Mouse (Mus musculus) ES-E14 (cell line): Measurements from ENCODE around the gene Cfap45. TPM values are rescaled to one million over a fixed set of nuclear protein-coding genes. Genes with fewer than 3 reads are reported as not detected.

Source experiments
- DNase-seq: peaks from one replicate; pipeline ENCODE4 v3.0.0-alpha.2; 2013; ENCODE audit warnings: low read depth, low spot score
- H3K27ac ChIP-seq: 2 replicates; pipeline ENCODE4 v1.5.1; 2012; ENCODE audit warnings: low read depth, mild to moderate bottlenecking, low read length, moderate library complexity, mixed read lengths; ENCODE audit not compliant: poor library complexity, insufficient read depth, severe bottlenecking
- H3K36me3 ChIP-seq: 2 replicates; pipeline ENCODE4 v1.6.1; 2012; ENCODE audit warnings: mild to moderate bottlenecking, low read length, moderate library complexity, mixed read lengths; ENCODE audit not compliant: control insufficient read depth, poor library complexity, insufficient read depth, severe bottlenecking
- H3K4me1 ChIP-seq, 2 experiments: fragments of 150-350 bp in 1 of 2; sonication (generic) in 1 of 2; 2 replicates each; pipeline ENCODE4 v1.6.1; 2012; ENCODE audit warnings: low read length in 2 of 2, mild to moderate bottlenecking in 1 of 2, mixed read lengths in 1 of 2; ENCODE audit not compliant: control insufficient read depth in 2 of 2, insufficient read depth in 2 of 2, poor library complexity in 1 of 2
- H3K4me3 ChIP-seq, 2 experiments: fragments of 150-350 bp in 1 of 2; sonication (generic) in 1 of 2; 2 replicates each; pipeline ENCODE4 v1.5.1; 2012; ENCODE audit warnings: low read length in 2 of 2, low read depth in 1 of 2, mild to moderate bottlenecking in 1 of 2, mixed read lengths in 1 of 2; ENCODE audit not compliant: insufficient read depth in 1 of 2, poor library complexity in 1 of 2, severe bottlenecking in 1 of 2
- H3K9ac ChIP-seq: 2 replicates; pipeline ENCODE4 v1.6.1; 2012; ENCODE audit warnings: low read depth, mild to moderate bottlenecking, low read length, mixed read lengths; ENCODE audit not compliant: poor library complexity, insufficient read depth, severe bottlenecking
- H3K9me3 ChIP-seq: fragments of 150-350 bp; sonication (generic); 2 replicates; pipeline ENCODE4 v1.6.1; 2012; ENCODE audit warnings: low read depth, mild to moderate bottlenecking, low read length; ENCODE audit not compliant: control insufficient read depth, insufficient read depth
- CHD2 ChIP-seq: IDR thresholded peaks from 2 replicates; pipeline ENCODE4 v1.6.1; 2014; ENCODE audit warnings: mild to moderate bottlenecking, low read depth, low read length, inconsistent platforms
- HCFC1 ChIP-seq: IDR thresholded peaks from 2 replicates; pipeline ENCODE4 v1.6.1; 2012; ENCODE audit warnings: low read length, inconsistent platforms, borderline replicate concordance; ENCODE audit not compliant: insufficient read depth
- MAFK ChIP-seq: IDR thresholded peaks from 2 replicates; pipeline ENCODE4 v1.6.1; 2014; ENCODE audit warnings: mild to moderate bottlenecking, low read depth, low read length, inconsistent platforms; ENCODE audit not compliant: insufficient read depth
- ZC3H11A ChIP-seq: IDR thresholded peaks from 2 replicates; pipeline ENCODE4 v1.6.1; 2012; ENCODE audit warnings: low read depth, mild to moderate bottlenecking, inconsistent platforms, low read length, borderline replicate concordance
- ZNF384 ChIP-seq: IDR thresholded peaks from 2 replicates; pipeline ENCODE4 v1.6.1; 2012; ENCODE audit warnings: low read depth, low read length, inconsistent platforms
- in situ Hi-C, 2 experiments: fragments of 600-800 bp; cut with MboI; formaldehyde crosslinking; loops; one replicate each; pipeline ENCODE4 v1.15.1; 2025; ENCODE audit warnings: low sequenced_read_pairs in 2 of 2, inconsistent platforms in 1 of 2; ENCODE audit not compliant: unreplicated experiment in 2 of 2
- total RNA-seq: library from RNA; depleted of rRNA; stranded (reverse); fragments of 300-350 nt; gene quantifications from 2 replicates; pipeline ENCODE4 v1.2.3, GENCODE M21; 2012

Gene Cfap45
- total RNA-seq, 1 experiment = 0.67 TPM

DNA sequence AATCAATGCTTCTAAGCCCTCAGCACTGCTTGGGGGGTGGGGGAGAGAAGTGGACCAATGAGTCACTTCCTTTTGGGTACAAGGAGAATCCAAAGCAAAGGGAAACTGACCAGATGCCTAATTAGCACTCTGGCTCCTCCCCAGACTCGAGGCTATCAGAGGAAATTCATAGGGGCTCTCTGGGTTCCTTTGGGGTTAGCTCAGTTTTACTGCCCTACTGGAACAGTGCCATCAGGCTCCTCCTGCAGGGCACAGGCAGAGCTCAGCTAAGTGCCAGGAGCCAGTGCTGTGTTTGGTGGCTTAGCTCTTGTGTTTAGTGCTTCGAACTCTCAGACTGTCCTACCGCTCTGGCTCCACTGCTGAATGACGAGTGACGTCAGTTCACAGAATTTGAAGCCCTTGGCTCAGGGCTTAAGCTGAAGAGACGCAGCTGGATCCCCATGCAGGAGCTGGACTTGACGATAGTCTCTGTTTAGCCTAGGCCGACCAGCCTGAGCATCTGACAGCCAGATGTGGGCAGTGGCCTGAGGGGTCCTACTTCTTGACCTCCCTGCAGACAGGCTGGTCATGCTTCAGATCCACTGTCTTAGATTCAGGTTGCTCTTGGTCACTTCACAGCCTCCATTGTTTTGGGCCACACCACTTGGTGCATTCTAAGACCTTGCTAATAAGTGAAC is 10.1 kb downstream of the Cfap45 start:
- H3K36me3 ChIP-seq = no peaks in the 10 kb centered on the region
- H3K27ac ChIP-seq = no peak overlapping the region
- in situ Hi-C loops = no loop called here
- no peaks in the 10 kb centered on the region for H3K9me3 ChIP-seq
- no peak overlapping the region for H3K4me3 ChIP-seq
- peaks cover 5 to 11% of the 10 kb centered on the region in 2 experiments; a peak in 3 of 4 replicates for H3K4me1 ChIP-seq
- DNase-seq = no peak
- TF ChIP-seq CHD2 (no peak), MAFK (no peak), ZC3H11A (no peak), HCFC1 (no peak), ZNF384 (no peak)
- H3K9ac ChIP-seq = no peak overlapping the region

DNA sequence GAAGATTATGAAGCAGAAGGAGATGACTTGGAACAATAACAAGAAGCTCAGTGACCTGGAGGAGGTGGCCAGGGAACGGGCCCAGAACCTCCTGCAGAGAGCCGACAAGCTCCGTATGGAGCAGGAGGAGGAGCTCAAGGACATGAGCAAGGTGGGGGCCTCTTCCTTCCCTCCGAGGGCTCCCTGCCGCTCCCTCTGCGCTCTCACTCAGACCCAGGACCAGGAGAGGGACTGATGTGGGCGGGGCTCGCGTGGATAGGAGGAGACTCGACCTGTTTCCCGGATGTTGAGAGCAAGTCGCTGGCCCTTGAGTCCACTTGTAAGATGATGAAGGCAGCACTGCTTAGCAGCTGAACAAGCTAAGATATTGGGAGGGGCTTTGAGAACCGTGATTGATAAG is 11.9 kb downstream of the Cfap45 start:
- in situ Hi-C loops = no loop called here
- TF ChIP-seq MAFK (no peak), HCFC1 (no peak), CHD2 (no peak), ZNF384 (no peak), ZC3H11A (no peak)
- H3K4me1 ChIP-seq = peaks cover 5 to 8% of the 10 kb centered on the region in 2 experiments; a peak in 3 of 4 replicates

DNA sequence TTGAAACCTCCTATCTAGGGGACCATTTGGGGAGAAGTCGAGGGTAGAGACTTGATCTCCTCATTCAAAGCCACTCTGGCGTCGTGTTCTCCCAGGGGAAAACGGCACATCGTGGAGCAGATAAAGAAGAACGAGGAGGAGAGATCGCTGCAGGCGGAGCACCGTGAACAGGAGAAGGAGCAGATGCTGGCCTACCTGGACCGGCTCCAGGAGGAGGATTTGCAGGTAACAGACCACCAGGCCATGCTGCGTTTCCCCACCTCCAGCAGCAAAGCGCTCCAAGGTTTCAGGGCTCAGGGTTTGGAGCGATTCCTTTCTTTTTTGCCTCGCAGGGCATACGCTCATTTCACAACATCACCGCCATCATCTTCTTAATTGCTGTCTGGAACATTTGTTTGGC is 14.5 kb downstream of the Cfap45 start:
- Histone ChIP-seq H3K4me3 (no peak overlapping the region), H3K4me1 (peaks cover 5 to 8% of the 10 kb centered on the region in 2 experiments; a peak in 3 of 4 replicates), H3K27ac (no peak overlapping the region), H3K9ac (no peak overlapping the region), H3K9me3 (no peaks in the 10 kb centered on the region), H3K36me3 (no peaks in the 10 kb centered on the region)
- TF ChIP-seq HCFC1 = no peak
- TF ChIP-seq ZC3H11A = no peak
- TF ChIP-seq CHD2 = no peak
- TF ChIP-seq ZNF384 = no peak
- no peak for TF ChIP-seq MAFK
- in situ Hi-C loops = no loop called here
- no peak for DNase-seq

More for the DNA sequence above, 11.9 kb downstream of the Cfap45 start:
- H3K36me3 ChIP-seq = no peaks in the 10 kb centered on the region
- no peaks in the 10 kb centered on the region for H3K9me3 ChIP-seq
- H3K9ac ChIP-seq = no peak overlapping the region
- peak overlapping the region; percentile 3 to 46; a peak in 3 of 4 replicates for H3K4me3 ChIP-seq
- DNase-seq = no peak
- no peak overlapping the region for H3K27ac ChIP-seq

DNA sequence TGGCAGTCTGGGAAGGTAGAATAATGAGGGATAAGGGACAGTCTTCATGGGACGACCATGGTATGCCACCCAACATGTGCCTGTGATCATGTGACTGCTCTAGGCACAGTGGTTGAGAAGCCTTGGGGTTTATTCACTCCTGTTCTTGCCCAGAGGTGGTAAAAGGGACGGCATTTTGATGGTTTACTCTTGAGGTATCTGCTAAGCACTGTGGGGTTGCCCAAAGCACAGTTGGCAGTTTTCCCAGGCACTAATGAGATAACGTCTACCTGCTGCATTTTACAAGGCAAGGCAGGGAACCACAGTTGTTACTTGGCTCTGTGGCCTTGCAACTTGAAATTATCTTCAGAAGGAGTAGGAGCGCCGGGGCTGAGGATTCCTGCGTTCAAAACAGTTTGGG is 19.2 kb downstream of the Cfap45 start:
- in situ Hi-C loops = no loop called here
- TF ChIP-seq MAFK = no peak
- no peak for TF ChIP-seq CHD2
- no peak for TF ChIP-seq HCFC1
- no peak for TF ChIP-seq ZC3H11A
- TF ChIP-seq ZNF384 = no peak
- DNase-seq = no peak
- H3K9me3 ChIP-seq = no peaks in the 10 kb centered on the region
- H3K4me3 ChIP-seq = no peak overlapping the region
- no peak overlapping the region for H3K9ac ChIP-seq
- H3K27ac ChIP-seq = no peak overlapping the region
- H3K36me3 ChIP-seq = no peaks in the 10 kb centered on the region
- H3K4me1 ChIP-seq = no peaks in the 10 kb centered on the region
